Mouse (Mus musculus) hindlimb bud, embryonic 11.5 days (tissue): ENCODE data around the gene Wwc1.

ENCODE experiments used
- DNase-seq: peaks from one replicate; pipeline ENCODE4 v3.0.0-alpha.2; 2012; ENCODE audit warnings: low read depth, low spot score; ENCODE audit errors: extremely low spot score

The Wwc1 gene

DNA sequence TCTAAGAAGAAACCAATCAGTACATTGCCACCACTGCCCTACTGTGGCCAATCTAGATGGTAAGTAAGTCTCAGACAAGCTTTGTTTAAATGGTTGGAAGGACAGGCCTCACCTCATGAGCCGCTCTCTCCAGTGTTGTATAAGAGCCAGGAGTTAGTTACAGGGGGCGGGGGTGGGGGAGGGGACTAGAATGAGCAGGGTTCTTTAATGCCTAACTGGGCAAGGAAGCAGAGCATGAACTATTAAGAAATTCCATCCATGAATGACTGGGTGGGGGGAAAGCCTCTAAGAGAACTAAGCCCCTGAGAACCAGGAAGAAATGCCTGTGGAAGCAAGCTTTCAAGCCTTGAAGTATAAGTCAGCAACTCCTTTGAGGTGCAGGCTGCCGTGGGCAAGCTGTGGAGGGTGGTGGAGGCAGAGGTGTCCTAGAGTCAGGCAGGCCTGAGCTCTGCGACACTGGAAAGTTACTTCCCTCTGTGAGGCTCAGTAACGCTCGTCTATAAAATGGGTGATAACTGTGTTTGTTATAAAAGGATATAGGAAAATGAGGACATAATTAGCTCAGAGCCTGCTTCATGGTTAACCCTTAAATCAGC lies 41.4 kb downstream of the Wwc1 start:
- DNase-seq, result no peak

DNA sequence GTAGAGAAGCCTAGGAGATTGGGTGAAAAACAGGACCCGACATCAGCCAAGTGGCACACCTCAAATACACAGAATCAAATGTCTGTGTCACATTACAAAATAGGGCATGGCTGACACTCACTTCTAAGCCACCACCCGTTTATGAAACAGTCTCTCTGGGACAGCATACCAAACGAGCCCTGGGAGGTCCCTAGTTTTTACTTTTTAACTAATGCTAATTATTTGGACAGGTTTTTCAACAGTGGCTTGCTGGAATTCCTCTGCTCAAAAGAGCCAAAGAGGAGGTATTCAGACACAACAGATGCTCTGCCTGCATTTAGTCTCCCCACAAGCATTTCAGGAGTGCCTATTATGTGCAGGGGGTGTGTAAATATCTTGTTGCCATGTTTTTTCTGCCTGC lies 44.7 kb downstream of the Wwc1 start:
- no peak for DNase-seq

DNA sequence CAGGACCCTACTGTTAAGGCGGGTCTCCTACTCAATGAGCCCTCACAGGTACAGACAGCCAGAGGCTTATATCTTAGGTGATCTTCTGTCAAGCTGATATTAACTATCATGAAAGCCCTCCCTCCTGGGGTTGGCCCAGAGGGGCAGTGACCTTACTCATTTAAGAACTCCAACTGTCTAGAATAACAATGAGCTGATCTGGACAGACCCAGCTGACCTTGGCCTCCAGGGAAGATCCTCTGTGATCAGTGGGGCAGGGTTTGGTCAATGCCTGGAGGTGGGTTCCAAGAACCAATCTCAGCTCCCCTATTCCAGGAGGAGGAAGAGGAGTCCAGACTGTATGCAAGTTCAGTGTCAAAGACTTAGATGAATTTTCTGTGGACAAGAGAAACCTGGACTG lies 45.2 kb downstream of the Wwc1 start:
- DNase-seq, result no peak

DNA sequence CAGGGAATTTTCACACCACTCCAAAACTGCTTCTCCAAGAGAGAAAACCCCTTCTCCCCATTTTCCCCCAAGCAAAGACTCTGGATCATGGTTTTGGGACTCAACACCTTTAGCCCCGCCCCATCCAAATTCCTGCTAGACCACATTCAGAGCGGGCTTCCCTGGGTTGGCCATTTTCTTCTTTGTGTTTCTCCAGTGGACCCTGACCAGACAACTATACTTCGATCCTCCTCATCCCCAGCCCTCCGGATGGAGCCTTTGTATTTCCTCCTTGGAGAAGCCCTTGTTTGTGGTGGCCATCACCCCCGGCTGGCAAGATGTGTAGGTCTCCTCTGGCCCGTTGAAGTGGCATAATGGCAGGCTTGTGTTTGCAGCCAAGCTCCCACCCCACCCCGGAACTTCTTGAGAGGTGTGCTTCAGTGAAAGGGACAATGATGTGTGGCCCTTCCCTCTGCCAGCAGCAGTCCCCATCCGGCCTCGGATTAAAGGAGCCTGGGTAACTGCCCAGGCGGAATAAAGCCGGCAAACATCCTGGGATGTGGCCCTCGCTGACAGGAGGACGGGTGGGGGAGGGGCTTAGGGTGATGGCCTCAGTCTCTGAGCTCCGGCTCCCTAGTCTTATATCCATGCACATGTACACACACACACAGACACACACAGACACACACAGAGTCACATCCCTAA lies 46.8 kb downstream of the Wwc1 start:
- DNase-seq, result no peak

DNA sequence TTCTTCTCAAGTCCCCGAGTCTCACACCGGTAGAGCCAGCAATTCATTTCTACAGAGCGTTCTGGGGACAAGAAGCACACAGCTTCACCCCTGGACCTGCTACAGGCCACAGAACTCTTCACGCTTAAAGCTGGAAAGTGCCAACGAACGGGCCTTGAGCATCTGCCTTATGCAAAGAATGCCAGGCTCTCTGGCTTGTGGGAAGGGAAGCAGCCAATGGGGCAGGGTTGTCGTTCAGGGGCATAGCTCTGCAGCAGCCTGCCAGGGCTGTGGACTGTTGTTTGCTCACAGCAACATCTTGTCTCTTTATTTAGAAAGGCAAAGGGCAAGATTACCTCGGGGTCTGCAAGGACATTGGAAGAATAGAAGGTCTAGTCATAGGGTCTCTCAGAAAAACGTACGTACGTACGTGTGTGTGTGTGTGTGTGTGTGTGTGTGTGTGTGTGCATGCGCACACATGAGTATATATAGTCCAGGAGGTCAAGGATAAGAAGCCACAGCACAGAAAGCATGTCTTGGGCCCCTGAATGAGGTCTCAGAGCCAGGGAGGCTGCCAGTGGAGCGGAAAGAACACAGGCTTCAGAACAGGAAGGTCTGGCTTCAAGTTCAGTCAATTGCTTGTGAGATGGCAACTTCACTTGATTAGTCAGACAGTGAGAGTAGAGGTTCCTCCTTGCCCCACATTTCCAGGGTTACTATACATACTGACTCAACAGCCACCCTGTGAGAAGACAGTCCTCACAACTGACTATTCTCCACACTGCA lies 48.0 kb downstream of the Wwc1 start:
- no peak for DNase-seq

DNA sequence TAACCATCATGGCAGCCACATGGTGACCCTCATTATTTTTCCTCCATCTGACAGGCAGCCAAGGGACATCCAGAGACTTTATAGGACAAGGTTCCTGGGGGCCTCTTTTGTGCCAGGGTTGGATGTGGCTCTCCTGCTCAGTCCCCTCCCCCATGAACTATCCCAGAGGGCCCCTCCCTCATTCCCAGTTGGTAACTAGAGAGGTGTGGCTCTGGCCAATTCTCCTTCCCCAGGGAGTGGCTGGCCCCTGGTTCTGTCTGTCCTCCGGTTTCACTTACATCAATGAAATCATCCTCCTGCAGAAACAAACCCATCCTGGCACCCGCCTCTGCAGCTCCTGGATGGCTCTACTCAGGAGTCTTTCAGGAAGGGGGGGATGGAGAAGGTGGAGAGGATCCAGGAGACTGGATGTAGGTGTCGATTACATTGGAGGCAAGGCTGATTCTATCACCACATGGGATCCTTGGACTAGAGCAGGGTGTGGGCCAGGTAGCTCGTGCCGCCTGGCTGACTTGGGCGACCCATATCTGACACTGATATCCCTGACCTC lies 49.7 kb downstream of the Wwc1 start:
- no peak for DNase-seq

DNA sequence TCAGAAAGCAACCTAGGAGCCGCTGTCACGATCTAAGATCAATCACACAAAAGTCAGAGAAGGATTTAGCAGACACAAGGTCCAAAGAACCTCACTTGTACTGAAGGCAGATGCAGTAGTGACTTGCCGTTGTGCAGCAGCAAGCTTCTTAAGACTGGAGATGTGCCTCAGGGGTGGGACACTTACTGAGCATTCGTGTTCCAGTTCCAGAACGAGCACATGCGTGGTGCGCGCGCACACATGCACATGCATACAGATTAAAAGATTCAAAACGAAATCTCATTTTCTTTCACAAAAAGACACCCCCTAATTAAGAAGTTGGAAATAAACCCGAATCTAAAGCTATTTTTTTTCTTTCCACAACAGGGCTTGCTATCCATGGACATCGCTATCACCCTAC lies 51.9 kb downstream of the Wwc1 start:
- no peak for DNase-seq

DNA sequence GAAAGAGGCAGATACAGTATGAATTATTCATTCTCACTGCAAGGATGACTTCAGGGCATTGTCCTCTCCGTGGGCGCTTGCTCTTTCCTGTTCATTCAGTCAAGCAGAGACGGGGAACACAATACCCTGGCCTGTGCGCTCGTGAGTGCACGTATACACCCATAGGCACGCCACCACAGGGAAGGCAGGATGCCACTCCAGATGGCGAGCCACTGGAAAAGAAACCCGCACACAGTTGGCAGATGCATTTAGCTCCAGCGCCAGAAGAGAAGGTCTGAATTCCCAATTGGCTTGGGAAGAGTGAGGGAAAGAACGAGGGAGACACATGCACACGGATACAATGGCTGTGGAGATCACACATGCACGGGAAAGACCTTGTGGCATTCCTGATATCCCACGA lies 53.0 kb downstream of the Wwc1 start:
- DNase-seq, result no peak

DNA sequence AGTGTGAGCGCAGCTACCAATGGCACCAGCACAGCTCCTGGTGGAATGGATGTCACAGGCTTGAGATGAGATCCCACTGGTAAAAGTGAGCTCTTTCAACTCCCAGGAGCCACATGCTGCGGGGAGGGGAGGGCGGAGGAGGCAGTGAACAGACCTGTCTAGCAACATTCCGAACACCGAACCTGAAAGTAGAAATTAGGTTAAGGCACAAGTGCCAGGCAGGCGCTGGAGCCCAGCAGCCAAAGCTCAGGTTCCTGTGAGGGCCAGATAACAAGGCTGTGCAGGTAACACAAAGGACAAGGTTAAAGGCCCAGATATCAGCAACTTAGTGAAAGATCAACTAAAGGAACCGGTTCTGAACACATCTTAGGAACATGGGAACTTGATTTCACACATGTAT lies 54.7 kb downstream of the Wwc1 start:
- no peak for DNase-seq

DNA sequence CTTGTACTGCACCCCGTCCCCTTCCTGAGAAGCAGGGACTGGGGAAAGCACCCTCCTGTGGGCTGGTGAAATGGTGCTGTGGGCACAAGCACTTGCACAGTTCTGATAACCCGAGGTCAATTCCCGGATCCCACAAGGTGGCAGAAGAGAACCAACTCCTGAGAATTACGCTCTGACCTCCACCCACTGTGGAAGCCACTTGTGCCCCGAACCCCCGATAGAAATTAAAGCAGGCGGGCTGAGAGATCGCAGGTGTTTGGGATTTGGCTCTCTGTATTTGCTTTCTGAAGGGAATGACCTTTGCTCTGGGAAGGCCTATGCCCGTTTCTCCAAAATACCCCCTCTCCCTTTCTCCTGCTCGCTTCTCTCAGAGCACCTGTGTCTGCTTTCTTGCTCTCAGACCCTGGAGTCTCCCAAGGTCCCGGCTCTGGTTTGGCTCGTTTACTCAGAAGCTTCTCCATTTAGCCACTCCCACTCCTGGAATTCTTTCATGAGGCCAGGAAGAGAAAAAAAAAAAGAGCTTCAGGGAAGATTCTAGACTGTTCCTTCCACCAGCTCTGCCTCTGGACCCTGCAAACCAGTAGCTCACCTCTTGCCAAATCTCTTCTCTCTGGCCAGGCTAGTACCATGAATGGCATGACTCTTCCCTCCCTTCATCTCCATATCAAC lies 58.0 kb downstream of the Wwc1 start:
- DNase-seq, result no peak

DNA sequence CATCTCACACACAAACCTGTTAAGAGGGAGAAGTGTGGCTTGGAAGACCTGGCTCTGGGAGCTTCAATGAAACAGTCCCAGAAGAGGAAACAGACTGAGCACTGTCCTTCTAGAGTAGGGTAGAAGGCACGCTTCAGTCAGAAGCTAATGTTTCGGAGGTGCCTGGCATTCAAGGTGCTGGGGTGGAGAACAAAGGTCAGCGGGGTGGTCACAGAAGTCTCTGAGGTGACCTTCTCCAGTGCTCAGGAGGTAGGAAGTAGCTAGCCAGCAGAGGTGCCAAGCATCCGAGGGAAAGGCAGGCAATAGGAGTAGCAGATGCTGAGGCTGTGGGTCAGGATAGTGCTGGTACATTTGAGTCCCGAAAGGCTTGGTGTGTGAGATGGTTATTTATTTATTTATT lies 59.6 kb downstream of the Wwc1 start:
- no peak for DNase-seq

DNA sequence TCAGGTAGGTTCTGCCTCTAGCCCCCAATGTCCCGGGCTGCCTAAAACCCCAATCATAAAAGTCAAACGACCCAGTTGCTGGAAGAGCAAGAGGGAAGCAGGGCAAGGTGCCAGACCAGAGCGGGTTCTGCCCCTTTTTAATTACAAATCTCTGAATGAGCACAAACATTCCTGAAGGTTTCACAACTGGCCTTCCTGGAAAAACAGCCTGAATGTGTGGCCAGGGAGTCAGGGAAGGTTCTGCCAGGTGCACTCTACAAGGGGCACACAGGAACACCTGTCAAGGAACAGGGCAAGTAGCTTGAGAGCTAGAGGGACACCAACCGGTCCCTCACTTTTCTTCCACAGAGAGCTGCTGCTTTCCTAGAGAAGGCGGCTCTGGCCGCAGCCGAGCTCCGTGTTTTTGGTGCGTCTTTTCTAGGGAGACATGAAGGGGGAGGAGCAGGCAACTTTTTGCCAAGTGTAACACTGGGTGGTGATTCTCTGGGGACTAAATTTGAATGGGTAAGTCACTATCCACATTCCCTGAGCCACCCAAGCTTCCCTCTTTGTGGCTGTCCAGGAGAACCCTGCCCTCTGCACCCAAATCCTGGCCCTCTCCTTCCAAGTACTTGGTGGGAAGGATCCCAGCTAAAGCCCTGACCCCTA lies 60.3 kb downstream of the Wwc1 start:
- no peak for DNase-seq

DNA sequence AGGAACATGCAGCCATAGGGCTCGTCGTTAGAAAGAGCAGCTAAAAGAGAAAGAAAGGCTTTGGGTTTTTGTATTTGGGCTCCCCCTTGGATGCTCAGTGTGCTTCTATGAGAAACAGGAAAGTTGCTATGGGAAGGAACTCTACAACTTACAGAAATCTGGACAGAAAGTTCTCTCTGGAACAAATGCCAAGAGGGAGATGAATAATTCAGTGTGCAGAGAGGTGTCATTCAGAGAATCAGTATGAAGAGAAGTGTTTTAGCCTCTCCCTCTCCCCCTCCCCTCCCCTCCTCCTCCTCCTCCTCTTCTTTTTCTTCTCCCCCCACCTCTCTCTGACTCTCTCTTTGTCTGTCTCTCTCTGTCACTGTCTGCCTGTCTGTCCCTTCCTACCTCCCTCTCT lies 60.9 kb downstream of the Wwc1 start:
- DNase-seq, result no peak

DNA sequence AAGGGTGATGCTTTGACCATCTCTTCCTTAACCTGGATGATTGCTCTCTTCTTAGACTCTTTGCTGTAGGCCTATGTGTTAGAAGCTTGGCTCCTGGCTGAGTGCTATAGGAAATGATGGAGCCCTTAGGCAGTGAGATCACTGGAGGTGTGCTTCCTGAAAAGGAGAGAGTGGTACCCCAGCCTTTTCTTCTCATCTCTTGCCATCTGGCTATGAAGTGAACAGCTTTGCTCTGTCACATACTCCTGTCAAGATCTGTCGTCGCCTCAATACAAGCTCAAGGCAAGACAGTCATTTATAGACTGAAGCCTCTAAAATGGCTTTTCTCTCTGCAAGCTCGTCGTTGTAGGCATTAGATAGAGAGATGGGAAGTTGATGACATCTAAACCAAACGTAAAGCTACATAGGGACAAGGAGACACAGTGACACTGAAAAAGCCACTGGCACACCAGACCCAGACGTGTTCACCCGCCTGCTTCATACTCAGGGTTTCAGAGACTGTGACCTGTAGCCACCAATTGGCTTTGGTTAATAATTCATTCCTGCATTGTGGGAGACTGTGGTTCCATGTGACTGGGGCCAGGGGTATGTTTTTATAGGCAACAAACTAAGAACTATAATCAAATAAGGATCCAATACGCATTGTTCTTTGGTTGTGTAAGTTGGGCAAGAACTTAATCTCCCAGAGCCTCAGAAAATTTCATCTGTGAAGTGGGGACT lies 63.7 kb downstream of the Wwc1 start:
- no peak for DNase-seq

DNA sequence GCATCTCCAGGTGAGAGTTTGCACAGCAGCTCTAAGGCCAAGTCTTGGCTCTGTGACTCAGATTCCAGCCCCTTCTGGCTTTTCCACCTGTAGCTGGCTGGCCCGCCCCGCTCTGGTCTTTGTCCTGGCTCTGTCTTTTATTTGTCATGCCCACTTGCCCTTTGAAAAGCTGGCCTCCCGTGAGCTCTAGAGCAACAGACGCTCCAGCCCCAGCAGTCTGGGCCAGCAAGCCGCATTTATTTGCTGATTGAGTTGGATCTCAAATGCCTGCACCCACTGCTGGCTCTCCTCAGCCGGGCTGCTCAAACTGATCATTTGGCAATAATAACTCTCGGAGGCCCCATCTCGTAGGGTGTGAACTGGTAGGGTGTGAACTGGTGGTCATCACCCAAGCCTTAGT lies 64.8 kb downstream of the Wwc1 start:
- no peak for DNase-seq

DNA sequence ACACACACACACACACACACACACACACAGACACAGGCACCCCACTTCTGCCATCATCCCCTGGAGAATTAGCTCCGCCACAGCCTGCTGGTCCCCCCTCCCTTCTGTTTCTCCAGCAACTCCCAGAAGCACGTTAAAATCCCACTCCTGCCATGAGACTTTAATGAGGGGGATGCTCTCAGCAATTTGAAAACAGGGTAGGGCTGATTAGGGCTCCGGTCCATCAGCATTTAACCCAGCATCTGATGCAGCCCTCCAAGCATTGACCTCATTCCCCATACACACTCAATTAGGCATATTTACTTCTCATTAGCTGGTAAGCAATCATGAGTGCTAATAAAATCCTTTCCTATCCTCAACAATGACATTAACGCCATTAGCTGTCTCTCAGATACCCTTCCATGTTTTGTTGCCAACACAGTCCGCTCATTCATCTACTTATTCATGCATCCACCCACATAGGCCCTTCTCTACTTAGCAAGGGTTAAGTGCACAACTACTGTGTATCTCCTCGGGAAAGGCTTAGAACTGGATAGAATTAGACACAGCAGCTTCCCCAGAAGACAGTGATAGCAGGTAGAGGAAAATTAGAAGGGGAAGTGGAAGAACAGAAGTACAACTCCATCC lies 66.8 kb downstream of the Wwc1 start:
- DNase-seq, result no peak

DNA sequence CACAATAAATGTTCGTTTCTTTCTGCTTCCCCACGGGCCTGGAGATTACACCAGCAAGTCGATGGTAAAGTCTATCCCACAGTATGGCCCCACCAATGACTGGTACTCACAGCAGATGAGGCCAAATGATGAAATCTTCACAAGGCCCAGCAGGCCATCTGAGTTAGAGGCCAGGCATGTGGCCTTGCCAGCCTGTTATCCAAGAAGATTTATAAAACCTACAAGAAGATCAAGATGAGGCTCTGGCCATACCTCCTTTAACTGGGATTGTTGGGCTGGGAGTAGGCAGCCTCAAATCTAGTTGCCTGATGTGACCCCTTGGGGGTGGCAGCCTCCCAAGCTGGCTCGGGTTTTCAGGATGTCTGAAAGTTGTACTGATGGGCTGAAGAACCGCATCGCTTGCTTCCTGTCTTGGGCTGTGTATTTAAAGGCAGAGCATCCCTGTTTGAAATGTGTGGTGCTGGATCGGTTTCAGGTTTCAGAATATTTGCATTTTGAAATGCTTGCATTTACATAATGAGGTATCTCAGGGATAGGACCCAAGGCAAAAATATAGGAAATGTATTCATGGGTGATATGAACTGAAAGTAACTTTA lies 75.3 kb downstream of the Wwc1 start:
- DNase-seq, result no peak

DNA sequence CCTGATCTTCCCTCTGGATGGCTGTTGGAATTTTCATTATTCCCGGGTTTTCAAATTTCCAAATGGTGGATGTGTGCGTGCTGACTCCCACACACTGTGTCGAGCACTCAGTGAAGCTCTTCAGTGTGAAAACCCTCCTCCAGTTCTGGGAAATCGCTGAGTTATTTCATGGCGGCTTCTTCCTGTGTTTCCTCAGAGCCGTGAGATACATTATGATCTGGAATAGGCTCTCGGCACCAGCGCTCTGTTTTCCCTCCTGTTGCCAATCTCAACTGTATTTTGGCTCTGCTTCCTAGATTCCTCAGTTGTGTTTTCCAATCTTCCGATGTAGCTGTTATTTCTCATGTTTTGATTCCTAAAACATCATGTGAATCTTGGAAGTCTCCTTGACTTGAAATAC lies 77.2 kb downstream of the Wwc1 start:
- DNase-seq, result no peak

DNA sequence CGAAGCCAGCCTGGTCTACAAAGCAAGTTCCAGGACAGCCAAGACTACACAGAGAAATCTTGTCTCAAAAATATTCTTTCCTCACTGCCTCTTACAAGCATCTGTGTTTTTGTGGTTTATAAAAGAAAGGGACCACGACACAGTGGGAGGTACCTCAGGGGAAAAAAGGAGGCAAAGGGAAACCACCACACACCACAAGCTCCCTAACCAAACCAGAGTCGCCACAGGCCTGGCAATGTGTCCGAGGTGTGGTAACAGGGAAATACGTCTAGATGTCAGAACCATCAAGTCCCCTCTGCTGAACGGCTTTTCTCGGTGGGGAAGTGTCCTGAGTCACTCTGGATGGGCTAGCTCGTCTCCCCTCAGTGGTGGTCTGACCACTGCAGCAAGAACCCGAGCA lies 80.4 kb downstream of the Wwc1 start:
- no peak for DNase-seq

DNA sequence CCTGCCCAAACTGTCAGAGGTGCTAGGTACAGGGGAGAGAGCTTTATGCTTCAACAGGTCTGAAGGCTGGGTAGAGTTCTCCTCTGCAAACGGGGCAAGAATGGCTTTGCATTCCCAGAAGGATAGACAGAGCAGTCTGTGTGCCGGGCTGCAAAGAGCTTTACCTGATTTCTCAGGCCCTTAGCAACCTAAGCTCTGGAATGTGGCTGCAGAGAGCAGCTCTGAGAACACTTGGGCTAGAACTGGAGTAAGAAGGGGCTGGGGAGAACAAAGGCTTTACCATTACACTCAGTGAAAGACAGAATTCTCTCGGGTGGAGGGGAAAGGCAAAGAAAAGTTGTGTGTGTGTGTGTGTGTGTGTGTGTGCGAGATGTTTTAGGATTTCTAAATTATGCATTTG lies 86.9 kb downstream of the Wwc1 start:
- DNase-seq, result no peak
